Mouse (Mus musculus) midbrain, embryonic 10.5 days (tissue): ENCODE measurements around the gene Dlec1. TPM values are rescaled to one million over a fixed set of nuclear protein-coding genes. Genes with fewer than 3 reads are reported as not detected.

Experiments used
- DNase-seq: peaks from one replicate; pipeline ENCODE4 v3.0.0-alpha.2; 2017; ENCODE audit warnings: low spot score
- H3K27ac ChIP-seq: fragments of 300-500 bp; sonication (generic); replicated peaks from 2 replicates; pipeline ENCODE4 v1.5.1; 2016; ENCODE audit warnings: mild to moderate bottlenecking
- H3K27me3 ChIP-seq: fragments of 300-500 bp; sonication (generic); 2 replicates; pipeline ENCODE4 v1.6.1; 2016; ENCODE audit warnings: low read depth, mild to moderate bottlenecking; ENCODE audit not compliant: poor library complexity, severe bottlenecking
- H3K36me3 ChIP-seq: fragments of 300-500 bp; sonication (generic); 2 replicates; pipeline ENCODE4 v1.6.1; 2016; ENCODE audit warnings: mild to moderate bottlenecking, moderate library complexity
- H3K4me1 ChIP-seq: fragments of 300-500 bp; sonication (generic); 2 replicates; pipeline ENCODE4 v1.6.1; 2016
- H3K4me3 ChIP-seq: fragments of 300-500 bp; sonication (generic); 2 replicates; pipeline ENCODE4 v1.5.1; 2016; ENCODE audit warnings: mild to moderate bottlenecking, moderate library complexity
- H3K9me3 ChIP-seq: fragments of 300-500 bp; sonication (generic); replicated peaks from 2 replicates; pipeline ENCODE4 v1.6.1; 2016; ENCODE audit warnings: mild to moderate bottlenecking
- WGBS: fragments of 180-500 bp; shearing (Covaris S2); methylation state at CpG from one replicate; pipeline ENCODE4 v1.1.7; 2016; 5-methylcytosine and 5-hydroxymethylcytosine counted together
- polyA plus RNA-seq: library from polyadenylated mRNA; unstranded; fragments of >200 nt; fragmentation: Nextera tagmentation; extraction: Ambion mirVana; gene quantifications from 2 replicates; pipeline ENCODE4 v1.2.1, GENCODE M21; 2016

Gene Dlec1
- polyA plus RNA-seq, 1 experiment from 2014 or later: 0.58 TPM

GRCm38 (mm10) chr9:119155416-119155815 lies 53.1 kb downstream of the Dlec1 start:
- WGBS: 84% methylated on average over 8 of the region's 8 CpGs
- DNase-seq: no peak
- H3K27ac ChIP-seq: no peak overlapping the region

GRCm38 (mm10) chr9:119155826-119156225 lies 53.5 kb downstream of the Dlec1 start:
- H3K4me3 ChIP-seq: peak overlapping the region; percentile 64; the same call in 1 of the 2 replicates
- no peak overlapping the region for H3K27ac ChIP-seq
- WGBS: 54% methylated on average over 7 of the region's 7 CpGs
- H3K36me3 ChIP-seq: no peaks in the 10 kb centered on the region
- no peaks in the 10 kb centered on the region for H3K9me3 ChIP-seq
- peaks cover 34% of the 10 kb centered on the region for H3K27me3 ChIP-seq
- peaks cover 11% of the 10 kb centered on the region for H3K4me1 ChIP-seq
- no peak for DNase-seq

More at GRCm38 (mm10) chr9:119155416-119155815, 53.1 kb downstream of the Dlec1 start:
- H3K9me3 ChIP-seq: no peaks in the 10 kb centered on the region
- peaks cover 11% of the 10 kb centered on the region for H3K4me1 ChIP-seq
- H3K27me3 ChIP-seq: peaks cover 34% of the 10 kb centered on the region
- H3K4me3 ChIP-seq: no peak overlapping the region
- no peaks in the 10 kb centered on the region for H3K36me3 ChIP-seq

GRCm38 (mm10) chr9:119156278-119157201 lies 54.3 kb downstream of the Dlec1 start, which contains the start of gene Acaa1b:
Gene Acaa1b (minus strand): TSS chr9:119157093.
- H3K36me3 ChIP-seq: no peaks in the 10 kb centered on the region
- H3K27me3 ChIP-seq: peaks cover 34% of the 10 kb centered on the region
- H3K27ac ChIP-seq: no peak within 1 kb of the TSS; the same call in 1 of the 2 replicates
- peak; percentile 84 for DNase-seq
- peaks cover 11% of the 10 kb centered on the region for H3K4me1 ChIP-seq
- peak within 1 kb of the TSS; percentile 64 for H3K4me3 ChIP-seq
- H3K9me3 ChIP-seq: no peaks in the 10 kb centered on the region
- WGBS: under 1% methylated on average over 65 of the region's 65 CpGs

- Histone ChIP-seq H3K9me3 (no peaks in the 10 kb centered on the region), H3K27me3 (peaks cover 34% of the 10 kb centered on the region), H3K4me3 (no peak within 1 kb of the TSS), H3K36me3 (no peaks in the 10 kb centered on the region), H3K27ac (no peak within 1 kb of the TSS), H3K4me1 (peaks cover 11% of the 10 kb centered on the region)
- WGBS: 63% methylated on average over 4 of the region's 4 CpGs
- DNase-seq: no peak
Measured at GRCm38 (mm10) chr9:119158861-119159260, 56.6 kb downstream of the Dlec1 start, which contains the start of gene Gm47289. Gene Gm47289 (plus strand): TSS chr9:119159161.

GRCm38 (mm10) chr9:119160689-119161088 lies 58.4 kb downstream of the Dlec1 start:
- 88% methylated on average over 3 of the region's 3 CpGs for WGBS
- Histone ChIP-seq H3K36me3 (no peaks in the 10 kb centered on the region), H3K4me1 (peaks cover 11% of the 10 kb centered on the region), H3K27ac (no peak overlapping the region), H3K27me3 (peaks cover 23% of the 10 kb centered on the region), H3K9me3 (no peaks in the 10 kb centered on the region), H3K4me3 (no peak overlapping the region)
- no peak for DNase-seq

- Histone ChIP-seq H3K9me3 (peaks cover 5% of the 10 kb centered on the region; the same call in 1 of the 2 replicates), H3K4me1 (no peaks in the 10 kb centered on the region), H3K4me3 (no peak overlapping the region), H3K27ac (no peak overlapping the region), H3K36me3 (no peaks in the 10 kb centered on the region), H3K27me3 (no peaks in the 10 kb centered on the region)
- 93% methylated on average over 7 of the region's 7 CpGs for WGBS
- no peak for DNase-seq
Measured at GRCm38 (mm10) chr9:119164743-119165142, 62.5 kb downstream of the Dlec1 start.

GRCm38 (mm10) chr9:119165548-119165947 lies 63.3 kb downstream of the Dlec1 start:
- no peak for DNase-seq
- Histone ChIP-seq H3K4me3 (no peak overlapping the region), H3K27me3 (no peaks in the 10 kb centered on the region), H3K36me3 (no peaks in the 10 kb centered on the region), H3K4me1 (no peaks in the 10 kb centered on the region), H3K9me3 (peaks cover 5% of the 10 kb centered on the region; the same call in 1 of the 2 replicates), H3K27ac (no peak overlapping the region)
- 86% methylated on average over 6 of the region's 6 CpGs for WGBS

- DNase-seq: no peak
- Histone ChIP-seq H3K27me3 (no peaks in the 10 kb centered on the region), H3K4me3 (no peak overlapping the region), H3K9me3 (peaks cover 5% of the 10 kb centered on the region; the same call in 1 of the 2 replicates), H3K27ac (no peak overlapping the region), H3K36me3 (no peaks in the 10 kb centered on the region), H3K4me1 (no peaks in the 10 kb centered on the region)
- WGBS: 93% methylated on average over 2 of the region's 2 CpGs
Measured at GRCm38 (mm10) chr9:119167608-119168007, 65.3 kb downstream of the Dlec1 start.

- no peak overlapping the region for H3K27ac ChIP-seq
- peaks cover 3% of the 10 kb centered on the region; the same call in 1 of the 2 replicates for H3K4me1 ChIP-seq
- no peak for DNase-seq
- no peaks in the 10 kb centered on the region for H3K36me3 ChIP-seq
- no peaks in the 10 kb centered on the region for H3K9me3 ChIP-seq
- 91% methylated on average over 11 of the region's 11 CpGs for WGBS
- no peaks in the 10 kb centered on the region for H3K27me3 ChIP-seq
- no peak overlapping the region for H3K4me3 ChIP-seq
Measured at GRCm38 (mm10) chr9:119179292-119179691, 77.0 kb downstream of the Dlec1 start.

GRCm38 (mm10) chr9:119181241-119181728 lies 79.0 kb downstream of the Dlec1 start:
- no peak for DNase-seq
- H3K4me3 ChIP-seq: no peak overlapping the region
- no peaks in the 10 kb centered on the region for H3K27me3 ChIP-seq
- peaks cover 3% of the 10 kb centered on the region; the same call in 1 of the 2 replicates for H3K4me1 ChIP-seq
- H3K9me3 ChIP-seq: no peaks in the 10 kb centered on the region
- WGBS: 65% methylated on average over 3 of the region's 3 CpGs
- no peaks in the 10 kb centered on the region for H3K36me3 ChIP-seq
- no peak overlapping the region for H3K27ac ChIP-seq

GRCm38 (mm10) chr9:119192202-119192990 lies 90.1 kb downstream of the Dlec1 start:
- 35% methylated on average over 11 of the region's 11 CpGs for WGBS
- peak; percentile 22 for DNase-seq

More at GRCm38 (mm10) chr9:119192202-119192990, 90.1 kb downstream of the Dlec1 start:
- Histone ChIP-seq H3K27me3 (no peaks in the 10 kb centered on the region), H3K9me3 (no peaks in the 10 kb centered on the region), H3K4me1 (no peaks in the 10 kb centered on the region), H3K36me3 (no peaks in the 10 kb centered on the region), H3K4me3 (no peak overlapping the region), H3K27ac (no peak overlapping the region)
